Mouse (Mus musculus) cerebellum, adult 2 months (tissue): ENCODE results near the gene Ccdc47.

Experiments
- CTCF ChIP-seq: fragments of 200-500 bp; IDR thresholded peaks from 2 replicates; pipeline ENCODE4 v1.5.1; 2011; ENCODE audit warnings: low read depth, mild to moderate bottlenecking, control low read depth, low read length, moderate library complexity, borderline replicate concordance; ENCODE audit not compliant: insufficient read depth
- POLR2A ChIP-seq: fragments of 200-500 bp; IDR thresholded peaks from 2 replicates; pipeline ENCODE4 v1.6.1; 2011; ENCODE audit warnings: low read length, control low read depth, borderline replicate concordance; ENCODE audit not compliant: insufficient read depth

DNA sequence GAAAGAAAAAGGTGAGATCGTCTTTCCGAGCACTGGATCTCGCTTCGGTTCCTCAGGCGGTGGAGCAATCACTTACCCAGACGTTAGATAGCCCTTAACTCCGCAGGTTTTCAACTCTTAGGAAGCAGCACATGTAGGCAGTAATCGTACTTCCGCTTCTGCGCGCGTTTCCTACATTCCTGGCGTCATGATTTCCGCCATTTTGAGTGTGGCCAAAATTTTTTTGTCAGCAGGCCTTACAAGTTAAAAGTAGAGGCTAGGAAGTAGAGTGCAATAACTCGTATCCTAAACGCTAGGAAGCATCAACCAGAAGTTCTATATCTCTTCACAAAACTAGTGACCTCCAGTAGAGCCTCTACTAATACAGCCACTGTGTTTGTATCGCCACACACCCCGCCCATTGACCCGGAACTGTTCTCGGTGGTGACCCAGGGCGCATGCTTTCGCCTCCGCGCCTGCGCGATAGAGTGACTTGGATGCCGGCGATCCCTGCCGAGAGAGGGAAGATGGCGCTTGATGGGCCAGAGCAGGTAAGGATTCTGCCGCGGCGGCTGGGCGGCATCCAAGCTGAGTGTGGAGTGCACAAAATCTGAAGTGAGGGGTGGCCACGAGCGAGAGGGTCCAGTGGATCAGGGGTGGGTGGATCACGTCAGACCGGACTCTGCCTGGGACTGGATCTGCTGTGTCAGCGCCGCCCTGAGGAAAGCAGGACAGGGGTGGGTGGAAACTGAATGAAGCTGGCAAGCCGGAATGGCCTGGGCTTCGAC is 39.7 kb upstream of the Ccdc47 start, which contains the start of the genes Ftsj3 and Psmc5:
- TF ChIP-seq POLR2A (peak; percentile 87; the same call in 1 of the 2 replicates), CTCF (no peak; the same call in 1 of the 2 replicates)
